Mouse (Mus musculus) 3T3-L1 (cell line): ENCODE measurements around the gene Mrpl55.

Source experiments
- DNase-seq: peaks from one replicate; pipeline ENCODE4 v3.0.0-alpha.2; 2015; ENCODE audit warnings: low read depth, low spot score

Mrpl55 gene

DNA sequence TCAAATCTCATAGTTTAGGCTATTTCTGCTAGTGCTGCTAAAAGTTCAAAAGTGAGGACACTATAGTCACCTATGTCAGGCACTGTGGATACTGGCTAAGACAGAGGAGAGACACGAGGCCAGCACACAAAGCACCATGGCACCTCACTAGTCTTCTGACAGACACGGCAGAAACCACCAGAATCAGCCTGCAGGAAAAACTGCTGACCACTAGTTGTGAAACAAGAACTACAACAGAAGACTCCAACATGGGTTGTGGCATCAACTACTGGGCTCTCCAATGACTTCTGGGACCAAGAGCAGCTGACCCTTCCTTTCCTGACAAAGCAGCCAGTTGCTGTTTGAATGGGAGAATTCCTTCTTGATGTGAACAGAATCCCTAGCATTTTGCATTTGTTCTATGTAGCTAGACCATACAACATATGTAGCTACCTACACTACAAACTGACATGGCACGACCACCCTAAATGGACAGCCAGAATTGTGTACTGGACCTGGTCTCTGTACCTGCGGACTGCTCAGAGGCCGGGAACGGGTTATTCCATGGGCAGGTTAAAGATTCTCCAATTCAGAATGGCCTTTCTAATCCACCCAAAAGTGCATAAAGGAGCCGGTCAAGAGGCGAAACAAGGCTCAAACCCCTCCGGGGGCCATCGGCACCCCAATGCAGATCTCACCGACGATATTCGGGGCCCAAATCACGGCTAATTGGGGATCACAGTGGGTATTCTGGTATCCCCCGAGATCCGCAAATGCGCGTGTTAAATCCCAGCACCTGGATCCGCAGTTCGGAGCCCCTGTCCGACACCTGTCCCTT, 24.7 kb downstream of the Mrpl55 start:
- DNase-seq: peak; percentile 65

DNA sequence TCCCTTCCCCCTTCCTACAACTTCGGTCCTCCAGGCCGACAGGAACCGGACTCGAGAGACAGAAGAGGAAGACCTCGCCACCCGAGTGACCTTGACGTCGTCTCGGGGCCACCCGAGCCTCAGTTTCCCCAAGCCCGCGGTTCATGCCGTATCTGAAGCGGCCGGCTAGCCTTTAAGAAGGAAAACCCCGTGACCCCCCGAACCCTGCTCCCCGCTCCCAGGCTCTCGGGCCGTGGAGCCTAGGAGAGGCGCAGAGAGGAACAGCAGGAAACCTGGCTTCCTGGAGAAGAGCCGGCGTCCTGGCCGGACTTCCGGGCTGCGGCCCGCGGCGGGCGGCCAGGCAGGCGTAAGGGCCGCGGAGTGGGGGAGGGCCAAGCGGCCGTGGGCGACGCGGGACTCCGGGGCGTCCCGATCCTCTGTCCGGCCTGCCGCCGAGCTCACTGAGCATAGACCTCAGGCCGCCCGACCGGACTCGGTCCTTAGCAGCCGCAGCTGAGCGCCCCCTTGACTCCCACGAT, 25.4 kb downstream of the Mrpl55 start:
- DNase-seq: peak; percentile 23

DNA sequence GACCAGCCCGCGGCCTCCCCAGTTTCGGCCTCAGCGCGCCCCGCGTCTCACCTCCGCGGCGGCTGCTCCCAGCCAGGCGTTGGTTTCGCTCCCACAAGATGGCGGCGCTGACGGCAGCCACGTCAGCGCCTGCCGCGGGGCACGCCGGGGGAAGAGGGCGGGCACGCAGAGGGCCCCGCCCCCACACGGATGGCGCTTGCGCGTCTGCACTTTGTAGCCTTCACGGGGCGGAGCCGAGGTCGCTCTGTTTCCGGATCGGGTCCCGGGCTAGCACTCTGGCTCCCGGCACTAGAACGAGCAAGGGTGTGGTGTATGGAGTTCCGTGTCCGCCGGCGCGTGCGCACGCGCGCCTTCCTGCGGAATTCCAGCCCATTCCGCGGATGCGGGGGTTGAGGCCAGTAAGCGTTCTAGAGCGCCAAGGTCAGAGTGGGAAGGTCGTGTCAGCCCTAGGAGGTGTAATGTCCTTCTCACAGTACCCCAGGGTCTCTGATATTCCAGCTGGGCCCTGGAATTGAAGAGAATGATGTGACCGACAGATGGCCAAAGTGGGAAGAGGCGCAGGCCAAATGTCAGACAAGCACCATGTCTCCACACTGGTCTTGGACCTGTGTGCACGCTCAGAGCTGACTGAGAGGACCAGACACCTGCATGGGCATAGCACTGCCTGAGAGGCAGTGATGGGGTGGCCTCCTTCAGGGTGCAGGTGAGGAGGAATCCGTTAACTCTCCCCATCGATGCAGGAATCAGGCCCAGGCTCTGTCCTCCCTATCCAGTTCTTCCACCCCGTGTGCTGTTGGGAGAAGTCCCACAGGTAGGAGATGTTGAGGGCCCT, 26.1 kb downstream of the Mrpl55 start, which contains the start of gene Arf1:
Gene Arf1 (minus strand): TSS at position 149 of the 832 bp plus-strand sequence.
- DNase-seq: peak; percentile 95

DNA sequence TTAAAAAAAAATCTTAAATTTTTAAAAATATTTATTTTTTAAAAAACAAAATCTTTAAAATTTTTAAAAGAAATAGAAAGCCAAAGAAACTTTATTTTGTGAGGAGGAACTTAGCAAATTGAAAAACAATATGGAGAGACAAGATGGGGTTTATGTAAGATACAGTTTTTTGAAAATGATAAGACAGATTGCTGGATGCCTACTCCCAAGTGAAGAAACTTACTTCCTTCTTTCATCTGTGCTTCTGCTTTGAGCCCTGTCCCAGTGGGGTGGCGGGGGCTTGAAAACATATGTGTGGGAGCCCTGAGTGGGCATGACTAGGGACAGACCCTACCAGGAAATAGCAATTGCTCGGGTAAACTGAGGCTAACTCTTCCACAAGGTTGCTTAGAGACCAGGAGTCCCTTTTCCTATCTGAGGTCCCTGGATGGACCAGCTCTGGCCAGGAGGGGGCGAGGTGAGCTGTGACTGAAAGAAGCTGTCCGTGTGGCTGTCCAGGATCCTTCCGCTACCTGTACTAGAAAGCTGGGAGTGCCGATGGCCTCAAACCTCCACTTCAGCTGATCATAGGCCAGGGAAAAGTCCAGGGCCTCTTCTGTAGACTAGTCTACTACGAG, 28.0 kb downstream of the Mrpl55 start:
- peak; percentile 74 for DNase-seq

DNA sequence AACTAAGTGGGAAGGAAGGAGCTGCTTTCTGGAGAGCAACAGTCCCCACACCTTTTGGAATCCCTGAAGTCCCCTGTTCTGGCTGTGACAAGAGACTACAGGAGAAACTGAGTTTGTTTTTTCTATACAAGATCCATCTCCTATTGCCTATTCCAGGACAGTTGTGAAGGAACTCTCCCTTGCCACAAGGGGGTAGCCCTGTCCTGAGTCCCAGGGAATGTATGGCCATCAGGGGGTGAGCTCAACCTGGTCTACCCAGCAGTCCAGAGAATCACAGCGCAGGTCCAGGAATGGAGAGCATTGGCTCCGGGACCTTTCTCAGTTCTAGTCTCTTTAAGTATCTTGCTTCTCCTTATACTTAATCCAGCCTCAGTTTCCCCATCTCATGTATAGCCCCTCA, 30.5 kb downstream of the Mrpl55 start:
- DNase-seq: peak; percentile 17

DNA sequence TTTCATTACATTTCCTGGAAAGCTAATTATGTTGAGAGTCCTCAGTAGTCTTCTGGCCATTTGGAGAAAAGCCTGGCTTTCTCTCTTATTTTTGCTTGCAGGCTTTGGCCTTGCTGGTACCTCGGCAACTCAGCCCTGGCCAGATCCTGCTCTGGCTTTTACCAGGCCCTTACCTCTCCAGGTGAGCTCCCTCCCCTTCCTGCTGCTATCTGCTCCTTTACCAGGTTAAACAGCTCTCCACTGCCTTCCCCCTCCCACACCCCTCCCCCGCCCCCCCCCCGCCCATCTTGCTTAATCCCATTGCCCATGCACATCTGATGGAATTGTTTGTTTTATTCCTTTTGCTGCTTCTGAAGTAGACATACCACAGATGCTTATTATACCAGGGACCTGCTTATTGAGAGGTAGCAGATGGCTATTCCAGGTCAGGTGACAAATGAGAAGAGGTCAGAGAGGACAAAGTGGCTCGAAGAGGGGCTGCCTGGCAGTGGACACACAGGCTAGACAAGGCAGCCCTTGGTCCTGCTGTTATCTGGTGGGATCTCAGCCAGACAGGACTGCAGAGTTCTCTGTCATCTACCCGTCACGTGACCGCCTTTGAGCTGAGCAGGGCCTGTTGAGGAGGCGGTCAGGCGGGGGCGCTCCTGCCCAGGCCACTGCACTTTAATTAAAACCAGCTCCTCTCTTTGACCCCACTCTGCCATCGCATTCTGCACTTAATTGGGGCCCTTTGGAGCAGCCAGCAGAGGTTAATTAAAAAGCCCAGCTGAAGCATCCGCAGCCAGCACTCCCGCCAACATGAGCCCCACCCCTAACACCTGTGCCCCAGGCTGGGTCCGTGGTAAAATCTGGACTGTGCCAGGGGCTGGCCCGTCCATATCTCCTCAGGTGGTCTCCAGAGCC, 36.5 kb downstream of the Mrpl55 start:
- peak; percentile 25 for DNase-seq

DNA sequence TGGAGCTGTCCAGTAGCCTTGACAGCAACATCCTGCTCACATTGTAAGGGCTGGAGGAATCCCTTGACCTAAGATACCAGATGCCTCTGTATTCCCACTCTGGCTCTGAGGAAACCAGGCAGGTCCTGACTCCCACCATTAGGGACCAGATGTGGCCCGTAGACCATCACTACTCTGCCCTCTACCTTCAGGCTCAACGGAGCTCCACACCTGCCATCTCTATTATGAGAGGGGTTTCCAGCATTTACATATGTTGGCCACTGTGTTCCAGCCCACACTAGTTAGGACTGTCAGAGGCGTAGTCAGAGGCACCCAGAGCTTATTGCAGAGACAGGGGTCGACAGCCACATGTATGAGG, 37.1 kb downstream of the Mrpl55 start:
- DNase-seq: no peak

DNA sequence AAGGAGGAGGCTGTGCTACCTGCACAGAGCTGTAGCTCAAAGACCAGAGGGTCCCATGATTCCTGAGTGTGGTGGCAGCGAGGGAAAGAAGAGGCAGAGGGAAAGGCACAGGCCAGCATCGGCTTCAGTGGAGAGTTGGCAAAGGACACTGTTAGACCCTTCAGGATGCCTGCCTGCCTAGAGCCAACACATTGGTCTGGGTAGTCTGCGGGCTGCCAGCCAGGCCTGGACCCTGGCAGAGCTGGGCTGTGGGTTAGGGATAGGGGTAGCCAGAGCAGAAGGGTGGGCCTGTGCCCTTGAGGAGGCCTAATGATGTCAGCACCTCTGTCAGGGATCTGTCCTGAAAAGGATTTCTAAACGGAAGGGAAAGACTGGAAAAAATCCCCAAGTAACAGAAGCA, 37.5 kb downstream of the Mrpl55 start:
- DNase-seq: no peak

DNA sequence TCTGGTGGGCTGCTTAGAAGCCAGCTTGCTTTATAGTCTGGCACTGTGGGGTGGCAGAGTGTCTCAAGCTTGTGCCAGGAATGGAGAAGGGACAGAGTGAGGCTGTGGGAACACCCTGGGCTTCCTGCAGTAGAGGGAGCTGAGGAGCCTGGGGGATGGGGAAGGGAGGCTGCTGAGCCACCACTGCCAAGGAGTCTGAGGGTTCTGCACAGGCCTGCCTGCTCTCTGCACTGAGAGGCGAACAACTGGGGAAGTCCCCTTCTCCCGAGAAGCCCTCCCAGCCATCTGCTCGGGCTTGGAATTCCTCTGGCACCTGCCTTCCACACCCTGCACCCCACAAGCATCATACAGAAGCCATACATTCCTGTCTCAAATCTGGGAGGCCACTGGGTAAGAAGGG, 39.6 kb downstream of the Mrpl55 start:
- DNase-seq: no peak

DNA sequence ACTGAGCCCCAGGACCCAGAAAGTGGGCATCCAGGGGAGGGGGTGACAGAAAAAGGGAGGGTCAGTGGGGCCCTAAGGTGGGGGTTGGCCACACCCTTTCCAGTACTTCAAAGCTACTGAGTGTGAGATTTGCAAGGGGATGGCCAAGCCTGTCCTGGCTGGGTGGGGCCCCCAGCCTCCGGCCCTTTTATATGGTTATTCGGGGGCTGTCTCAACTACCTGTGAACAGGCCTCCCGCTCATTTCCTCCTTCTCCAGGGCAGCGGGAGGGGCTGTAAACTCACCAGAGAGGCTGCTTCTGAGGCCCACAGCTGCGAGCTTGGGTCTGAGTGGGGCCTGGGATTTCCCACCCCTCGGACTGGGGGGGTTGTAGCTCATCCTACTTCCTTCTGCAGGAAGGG, 41.6 kb downstream of the Mrpl55 start:
- DNase-seq: no peak

DNA sequence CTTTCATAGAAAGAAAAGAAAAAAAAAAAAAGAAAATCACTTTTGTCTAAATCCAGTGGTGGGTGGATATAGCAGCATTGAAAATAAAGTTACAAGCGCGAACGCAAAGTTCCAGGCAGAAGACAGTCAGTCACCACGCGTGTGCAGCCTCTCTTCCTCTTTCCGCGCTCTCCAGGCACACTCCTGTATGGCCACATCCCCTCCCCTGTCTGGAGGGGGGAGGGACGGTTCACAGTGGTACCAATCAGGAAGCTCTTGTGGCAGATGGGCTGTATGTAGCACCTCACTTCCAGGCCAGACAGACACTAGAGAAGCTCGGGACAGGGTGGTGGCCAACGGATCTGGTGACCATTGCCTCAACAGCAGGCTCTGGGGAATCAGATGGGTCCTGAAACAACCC, 45.8 kb downstream of the Mrpl55 start:
- DNase-seq: no peak
